Mouse (Mus musculus) testis, postnatal 10 days (tissue): Measurements from ENCODE around the gene Gm17018.

ENCODE experiments used
- DNase-seq: peaks from one replicate; pipeline ENCODE4 v3.0.0; 2021; ENCODE audit warnings: low spot score

Gm17018 gene

GRCm38 (mm10) chr19:45589761-45590160 is 29.3 kb downstream of the Gm17018 start:
- DNase-seq: no peak

- peak; percentile 70 for DNase-seq
Observed at GRCm38 (mm10) chr19:45591704-45592103, 31.3 kb downstream of the Gm17018 start.

- no peak for DNase-seq
Observed at GRCm38 (mm10) chr19:45592916-45593315, 32.5 kb downstream of the Gm17018 start.

- no peak for DNase-seq
Observed at GRCm38 (mm10) chr19:45594079-45594478, 33.7 kb downstream of the Gm17018 start.

GRCm38 (mm10) chr19:45595481-45595880 is 35.1 kb downstream of the Gm17018 start:
- DNase-seq: no peak

GRCm38 (mm10) chr19:45596019-45596418 is 35.6 kb downstream of the Gm17018 start:
- no peak for DNase-seq

GRCm38 (mm10) chr19:45596434-45596833 is 36.0 kb downstream of the Gm17018 start:
- no peak for DNase-seq

- DNase-seq: no peak
Observed at GRCm38 (mm10) chr19:45597106-45597505, 36.7 kb downstream of the Gm17018 start.

GRCm38 (mm10) chr19:45602606-45603005 is 42.2 kb downstream of the Gm17018 start:
- DNase-seq: no peak

- no peak for DNase-seq
Observed at GRCm38 (mm10) chr19:45606701-45607100, 46.3 kb downstream of the Gm17018 start.

GRCm38 (mm10) chr19:45607479-45607878 is 47.1 kb downstream of the Gm17018 start:
- DNase-seq: no peak

- no peak for DNase-seq
Observed at GRCm38 (mm10) chr19:45608648-45609339, 48.4 kb downstream of the Gm17018 start.

- no peak for DNase-seq
Observed at GRCm38 (mm10) chr19:45610823-45611222, 50.4 kb downstream of the Gm17018 start.

GRCm38 (mm10) chr19:45614375-45614774 is 54.0 kb downstream of the Gm17018 start:
- peak; percentile 70 for DNase-seq

GRCm38 (mm10) chr19:45614928-45615327 is 54.5 kb downstream of the Gm17018 start:
- DNase-seq: no peak

- DNase-seq: no peak
Observed at GRCm38 (mm10) chr19:45615415-45616213, 55.2 kb downstream of the Gm17018 start.

- DNase-seq: no peak
Observed at GRCm38 (mm10) chr19:45616214-45616518, 55.8 kb downstream of the Gm17018 start.

GRCm38 (mm10) chr19:45616735-45617134 is 56.3 kb downstream of the Gm17018 start:
- DNase-seq: no peak

- no peak for DNase-seq
Observed at GRCm38 (mm10) chr19:45618184-45618583, 57.8 kb downstream of the Gm17018 start.

GRCm38 (mm10) chr19:45619744-45620501 is 59.5 kb downstream of the Gm17018 start:
- no peak for DNase-seq

- no peak for DNase-seq
Observed at GRCm38 (mm10) chr19:45621061-45621460, 60.6 kb downstream of the Gm17018 start.

- no peak for DNase-seq
Observed at GRCm38 (mm10) chr19:45622144-45622543, 61.7 kb downstream of the Gm17018 start.

- DNase-seq: no peak
Observed at GRCm38 (mm10) chr19:45623710-45624109, 63.3 kb downstream of the Gm17018 start.
